Comparison of ENCODE assay signal across 31 mouse cellular contexts in genomic region chr2:71810010-71810409, GRCm38 (mm10).
DNase-seq lines count a peak whose midpoint lies in the region; ATAC-seq lines count a peak whose summit lies in the region.
"Had no signal": no experiment of that assay in that cellular context is flagged by ENCODE, and none has a peak within 500 bp of the region (broad histone marks: within the 10 kb centered on the region; RNA-seq: fewer than 3 reads in every experiment).

No protein-coding gene starts in this region.

- peaks cover 4% of the 10 kb centered on the region; the same call in 1 of the 2 replicates for H3K36me3 ChIP-seq in heart, embryonic 12.5 days
- H3K36me3 ChIP-seq in heart, embryonic 10.5 days = 0 out of 2 replicates have a peak, but pooled peaks cover 4% of the 10 kb centered on the region
- no peaks in the 10 kb centered on the region for H3K36me3 ChIP-seq in splenic B cell, adult 2 months (ENCODE audit: control insufficient read depth, insufficient read depth, low read length, poor library complexity, severe bottlenecking)
- H3K36me3 ChIP-seq: embryonic facial prominence, embryonic 10.5 days; embryonic facial prominence, embryonic 15.5 days; forebrain, embryonic 12.5 days; hindbrain, embryonic 13.5 days; limb, embryonic 13.5 days; liver, embryonic 12.5 days; midbrain, embryonic 12.5 days; neural tube, embryonic 15.5 days; stomach, embryonic 15.5 days had no signal

- H3K9me3 ChIP-seq in heart, embryonic 12.5 days (replicated peaks) = no peaks in the 10 kb centered on the region
- no peaks in the 10 kb centered on the region for H3K9me3 ChIP-seq in heart, embryonic 10.5 days
- H3K9me3 ChIP-seq: embryonic facial prominence, embryonic 10.5 days; embryonic facial prominence, embryonic 15.5 days; forebrain, embryonic 12.5 days; hindbrain, embryonic 13.5 days; limb, embryonic 13.5 days; liver, embryonic 12.5 days; megakaryocyte, embryonic 14.5 days; midbrain, embryonic 12.5 days; stomach, embryonic 15.5 days had no signal

- 91% methylated on average over 11 of the region's 11 CpGs for WGBS in heart, embryonic 12.5 days
- WGBS in heart, embryonic 10.5 days = 93% methylated on average over 11 of the region's 11 CpGs

- no peak for DNase-seq in heart, embryonic 10.5 days (ENCODE audit: low spot score)
- peak; percentile 12 for DNase-seq in thymus, postnatal 4 days
- DNase-seq in thymus, adult 18-20 months = no peak
- DNase-seq in splenic B cell, adult 2 months (ENCODE audit: low read depth, low spot score) = peak; percentile 72
- no peak for DNase-seq in layer of hippocampus, postnatal 25 days (ENCODE audit: extremely low spot score in 1 of 2, low spot score in 1 of 2)
- no peak for DNase-seq in neural tube, embryonic 10.5 days (ENCODE audit: extremely low spot score, low spot score)
- DNase-seq: cerebellum, adult 2 months; cerebellum, postnatal 14 days; forebrain, postnatal 0 days; gastrocnemius, postnatal 10 days; heart, postnatal 4 days; kidney, adult 8-10 months; kidney, postnatal 10 days; liver, postnatal 0 days; lung, postnatal 36 days; retina, postnatal 1 day; right cerebral cortex, postnatal 14 days; thymus, postnatal 14 days had no signal

- no peak overlapping the region for H3K4me3 ChIP-seq in heart, embryonic 12.5 days
- H3K4me3 ChIP-seq in heart, embryonic 10.5 days = no peak overlapping the region
- H3K4me3 ChIP-seq: embryonic facial prominence, embryonic 10.5 days; embryonic facial prominence, embryonic 15.5 days; forebrain, embryonic 12.5 days; hindbrain, embryonic 13.5 days; limb, embryonic 13.5 days; liver, embryonic 12.5 days; megakaryocyte, embryonic 14.5 days; midbrain, embryonic 12.5 days; neural tube, embryonic 15.5 days; stomach, embryonic 15.5 days had no signal

- H3K4me2 ChIP-seq in heart, embryonic 12.5 days = no peak overlapping the region
- H3K4me2 ChIP-seq: embryonic facial prominence, embryonic 15.5 days; forebrain, embryonic 12.5 days; heart, embryonic 11.5 days; hindbrain, embryonic 13.5 days; limb, embryonic 13.5 days; midbrain, embryonic 12.5 days; neural tube, embryonic 15.5 days; stomach, embryonic 15.5 days had no signal

- ATAC-seq in heart, embryonic 12.5 days (ENCODE audit: insufficient number of reproducible peaks, low FRiP score) = no peak
- ATAC-seq in activated CD4-positive, CD25-positive, alpha-beta regulatory T cell, adult 4 months = peak; percentile 56
- ATAC-seq: forebrain, postnatal 0 days; liver, postnatal 0 days had no signal

- H3K27ac ChIP-seq in heart, embryonic 12.5 days (ENCODE audit: poor library complexity, severe bottlenecking) = 0 out of 2 replicates have a peak overlapping the region, but pooled peaks have one; percentile 14
- H3K27ac ChIP-seq in heart, embryonic 10.5 days = no peak overlapping the region
- H3K27ac ChIP-seq: embryonic facial prominence, embryonic 10.5 days; embryonic facial prominence, embryonic 15.5 days; forebrain, embryonic 12.5 days; hindbrain, embryonic 13.5 days; limb, embryonic 13.5 days; liver, embryonic 12.5 days; midbrain, embryonic 12.5 days; neural tube, embryonic 15.5 days; stomach, embryonic 15.5 days had no signal

- H3K9ac ChIP-seq in heart, embryonic 12.5 days = no peak overlapping the region
- H3K9ac ChIP-seq: embryonic facial prominence, embryonic 15.5 days; forebrain, embryonic 12.5 days; forebrain, postnatal 0 days; hindbrain, embryonic 13.5 days; limb, embryonic 13.5 days; liver, embryonic 12.5 days; liver, postnatal 0 days; midbrain, embryonic 12.5 days; neural tube, embryonic 15.5 days; stomach, embryonic 15.5 days had no signal

- H3K27me3 ChIP-seq in heart, embryonic 12.5 days (replicated peaks) = no peaks in the 10 kb centered on the region
- H3K27me3 ChIP-seq in heart, embryonic 10.5 days (ENCODE audit: insufficient read depth, poor library complexity, severe bottlenecking) = no peaks in the 10 kb centered on the region
- H3K27me3 ChIP-seq in splenic B cell, adult 2 months (ENCODE audit: control insufficient read depth, insufficient read depth, low read length, poor library complexity, severe bottlenecking) = no peaks in the 10 kb centered on the region
- H3K27me3 ChIP-seq: embryonic facial prominence, embryonic 15.5 days; limb, embryonic 13.5 days; liver, embryonic 12.5 days; megakaryocyte, embryonic 14.5 days; stomach, embryonic 15.5 days had no signal

- H3K4me1 ChIP-seq in heart, embryonic 12.5 days (replicated peaks) = peaks cover 80% of the 10 kb centered on the region
- peaks cover 83% of the 10 kb centered on the region for H3K4me1 ChIP-seq in heart, embryonic 10.5 days

Comparison
In these comparisons a context has a peak if more than half of its experiments do, and no peak if none do; other contexts are left out.
1. DNase-seq: peak in thymus, postnatal 4 days (single experiment) and splenic B cell, adult 2 months (single experiment); none in heart, embryonic 10.5 days (single experiment), thymus, adult 18-20 months (0 of 2), layer of hippocampus, postnatal 25 days (0 of 2) and neural tube, embryonic 10.5 days (single experiment).